Mouse (Mus musculus) brain, embryonic 14.5 days (tissue): Measurements from ENCODE around the gene Aup1.

Experiments
- CTCF ChIP-seq: fragments of 200-500 bp; IDR thresholded peaks from 2 replicates; pipeline ENCODE4 v1.5.1; 2012; ENCODE audit warnings: inconsistent platforms, mild to moderate bottlenecking, moderate library complexity, borderline replicate concordance; ENCODE audit not compliant: insufficient read depth, insufficient read length; ENCODE audit errors: extremely low read depth
- POLR2A ChIP-seq: fragments of 200-500 bp; IDR thresholded peaks from 2 replicates; pipeline ENCODE4 v1.6.1; 2012; ENCODE audit warnings: mild to moderate bottlenecking, inconsistent platforms, borderline replicate concordance; ENCODE audit not compliant: poor library complexity, insufficient read depth, insufficient read length, severe bottlenecking; ENCODE audit errors: extremely low read depth

DNA sequence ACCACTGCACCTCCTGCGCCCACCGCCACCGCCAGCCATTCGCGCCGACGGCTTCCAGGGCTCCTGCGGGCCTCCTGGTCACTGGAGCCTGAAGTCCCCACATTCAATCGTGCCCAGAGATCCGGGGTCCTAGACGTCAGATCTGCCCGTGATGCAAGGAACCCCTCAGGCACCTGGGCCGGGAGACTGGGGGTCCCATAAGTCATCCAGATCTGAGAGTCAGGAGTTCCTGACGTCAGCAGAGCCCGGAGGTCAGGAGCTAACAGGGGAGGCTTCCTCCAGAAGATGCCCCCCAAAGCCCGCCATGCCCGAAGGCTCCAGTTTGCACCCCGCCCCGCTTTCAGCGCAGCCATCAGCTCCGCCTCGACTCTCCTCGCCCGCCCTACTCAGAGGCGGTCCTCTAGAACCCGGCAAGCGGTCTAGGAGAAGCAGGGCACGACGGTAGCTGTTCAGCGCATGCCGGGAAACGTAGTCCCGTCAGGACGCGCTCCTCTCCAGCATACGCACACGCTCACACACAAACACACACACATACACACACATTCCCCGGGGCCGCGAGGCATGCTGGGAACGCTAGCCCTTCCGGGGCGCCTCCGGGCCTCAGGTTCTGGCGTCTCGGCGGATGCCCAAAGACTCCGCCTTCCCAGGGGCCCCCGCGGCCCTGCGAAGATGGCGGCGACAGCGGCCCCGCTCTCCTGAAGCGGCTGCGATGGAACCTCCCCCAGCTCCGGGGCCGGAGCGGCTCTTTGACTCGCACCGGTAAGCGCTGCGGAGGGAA is at the start of gene Aup1:
- TF ChIP-seq CTCF (no peak), POLR2A (peak; percentile 60)
